Mouse (Mus musculus): ENCODE results near the gene Dclk1.

Dclk1 gene

DNA sequence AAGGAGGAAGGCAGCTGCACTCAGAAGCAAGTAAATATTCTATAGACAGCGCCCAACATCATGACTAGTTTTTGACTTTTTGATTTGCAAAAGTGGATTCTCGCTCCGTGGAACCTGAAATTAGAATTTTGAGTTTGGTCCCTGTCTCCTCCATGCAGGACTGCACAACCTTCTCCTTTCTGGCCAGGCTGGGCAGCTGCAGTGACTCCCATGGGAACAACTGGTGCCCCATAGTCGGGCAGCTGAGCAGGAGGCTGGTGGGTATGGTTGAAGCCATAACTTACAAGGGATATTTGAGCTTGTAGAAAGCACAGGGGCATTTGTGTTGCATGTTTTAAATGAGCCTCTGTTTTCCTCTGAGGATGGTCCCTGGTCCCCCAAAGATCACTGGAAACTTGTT, 88.3 kb downstream of the Dclk1 start:
- in situ Hi-C loops (cut with MboI; ENCODE audit: unreplicated experiment in 2 of 2) = no loop called here

DNA sequence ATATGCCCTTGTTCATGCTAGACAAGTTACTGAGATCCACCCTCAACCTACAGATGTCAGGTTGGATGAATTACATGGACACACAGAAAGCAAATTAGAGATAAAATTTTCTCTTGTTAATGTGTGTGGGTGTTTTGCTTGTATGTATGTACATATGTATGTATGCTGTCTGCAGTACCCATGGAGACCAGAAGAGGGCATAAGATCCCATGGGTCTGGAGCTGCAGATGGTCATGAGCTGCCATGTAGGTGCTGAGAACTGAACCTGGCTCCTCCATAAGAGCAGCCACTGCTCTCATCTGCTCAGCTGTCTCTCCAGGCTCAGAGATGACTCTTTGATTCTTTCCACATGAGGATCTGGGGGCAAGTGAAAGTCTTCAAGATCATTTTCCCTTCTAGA, 89.5 kb downstream of the Dclk1 start:
- in situ Hi-C loops (cut with MboI; ENCODE audit: unreplicated experiment in 2 of 2) = no loop called here

DNA sequence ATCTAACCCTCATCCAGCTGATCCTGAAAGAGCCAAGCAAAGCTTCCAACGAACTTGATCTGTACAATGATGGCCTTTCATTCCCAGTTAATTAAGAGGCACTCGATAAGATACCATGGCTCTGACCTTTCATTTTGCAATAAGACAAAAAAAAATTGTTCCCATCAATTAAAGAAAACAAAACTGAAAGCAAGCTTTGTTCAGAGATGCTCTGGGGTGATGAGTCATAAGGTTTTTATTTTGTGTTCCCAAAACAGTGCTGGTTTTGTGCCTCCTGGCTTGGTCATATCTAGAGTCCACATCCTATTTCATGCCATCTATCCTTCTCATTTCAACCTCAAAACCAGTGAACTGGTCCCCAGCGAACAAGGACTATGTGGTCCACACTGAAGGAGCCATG, 91.3 kb downstream of the Dclk1 start:
- in situ Hi-C loops (cut with MboI; ENCODE audit: unreplicated experiment in 2 of 2) = no loop called here

DNA sequence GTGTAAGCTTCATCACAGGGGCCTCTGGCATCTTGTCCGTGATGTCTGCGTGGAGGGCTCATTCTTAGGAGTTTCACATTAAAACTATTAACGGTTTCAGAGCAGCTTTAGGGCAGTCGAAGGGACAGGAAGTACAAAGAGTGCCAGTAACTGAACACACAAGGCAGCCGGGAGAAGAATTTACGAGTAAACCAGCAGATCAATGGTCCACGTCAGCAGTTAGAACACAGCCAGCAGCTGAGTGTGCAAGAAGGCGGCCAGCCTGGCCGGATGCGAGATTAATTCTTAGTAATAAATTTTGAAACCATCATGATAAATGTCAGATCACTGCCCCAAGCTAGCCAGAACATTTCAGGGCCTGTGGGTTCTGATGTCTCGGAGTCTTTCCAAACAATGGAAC, 94.7 kb downstream of the Dclk1 start:
- in situ Hi-C loops (cut with MboI; ENCODE audit: unreplicated experiment in 2 of 2) = no loop called here

DNA sequence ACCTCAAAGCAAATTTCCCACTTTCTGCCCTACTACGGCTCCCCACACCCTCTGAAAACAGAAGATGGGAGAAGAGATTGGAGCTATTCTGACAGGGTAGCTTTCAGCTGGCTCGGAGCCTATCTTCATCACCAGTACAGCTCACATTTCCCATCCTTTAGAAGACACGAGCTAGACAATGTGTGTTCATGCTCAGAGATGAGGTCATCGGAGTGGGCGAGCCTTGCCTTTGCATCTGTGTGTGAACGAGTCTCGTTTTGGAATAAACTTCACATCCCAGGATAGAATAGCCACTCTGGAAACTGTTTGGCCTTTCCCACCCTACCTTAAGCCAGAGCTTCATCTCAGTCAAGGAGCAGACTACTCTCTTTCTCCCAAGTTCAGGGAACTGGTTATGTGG, 95.5 kb downstream of the Dclk1 start:
- in situ Hi-C loops (cut with MboI; ENCODE audit: unreplicated experiment in 2 of 2) = no loop called here

DNA sequence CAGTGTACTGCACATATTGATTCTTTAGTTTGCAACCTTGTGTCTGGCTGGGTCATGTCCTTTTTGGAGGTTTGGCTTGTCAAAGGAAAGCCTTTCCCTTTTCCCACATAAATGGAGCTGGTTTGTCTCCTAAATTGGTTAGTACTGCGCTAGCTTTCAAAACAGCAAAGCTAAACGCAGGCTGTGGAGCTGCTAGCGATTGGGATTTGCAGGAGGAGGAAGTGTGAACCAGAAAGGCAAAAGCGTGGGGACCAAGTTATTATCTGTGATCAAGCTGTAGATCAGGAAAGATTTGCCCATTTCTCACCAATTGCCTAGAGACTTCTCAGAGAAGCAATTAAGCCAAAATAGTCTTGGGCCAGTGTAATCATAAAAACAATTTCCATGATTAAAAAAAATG, 100.3 kb downstream of the Dclk1 start:
- in situ Hi-C loops (cut with MboI; ENCODE audit: unreplicated experiment in 2 of 2) = no loop called here

DNA sequence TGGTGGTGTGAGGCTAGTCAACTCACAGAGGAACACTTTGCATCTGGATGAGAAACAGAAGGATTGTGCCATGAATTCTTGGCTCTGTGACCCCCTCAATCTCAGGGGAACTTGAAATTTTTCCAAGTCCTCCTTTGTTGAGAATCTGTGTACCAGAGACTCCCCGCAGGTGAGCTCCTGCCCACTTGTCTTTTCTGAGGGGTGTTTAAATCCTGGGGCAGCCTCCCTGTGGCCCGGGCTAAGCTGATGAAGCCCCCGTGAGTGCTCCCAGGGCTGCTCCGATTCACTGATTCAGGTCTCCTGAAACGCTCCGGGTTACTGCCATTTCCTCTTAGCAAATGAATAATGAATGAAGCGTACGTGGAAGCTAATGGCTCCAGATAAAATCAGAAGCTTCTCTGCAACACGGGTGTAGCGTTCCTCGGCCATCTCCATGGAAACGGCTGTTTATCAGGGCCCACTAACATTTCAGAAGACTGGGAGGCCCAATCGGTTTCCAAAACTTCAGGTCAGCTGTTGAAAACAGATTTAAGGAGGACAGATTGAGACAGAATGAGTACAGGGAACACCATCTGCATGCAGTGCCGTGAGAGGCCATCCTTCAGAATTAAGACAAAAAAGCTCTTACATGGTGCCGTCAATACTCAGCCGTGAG, 105.3 kb downstream of the Dclk1 start:
- in situ Hi-C loops (cut with MboI; ENCODE audit: unreplicated experiment in 2 of 2) = no loop called here

DNA sequence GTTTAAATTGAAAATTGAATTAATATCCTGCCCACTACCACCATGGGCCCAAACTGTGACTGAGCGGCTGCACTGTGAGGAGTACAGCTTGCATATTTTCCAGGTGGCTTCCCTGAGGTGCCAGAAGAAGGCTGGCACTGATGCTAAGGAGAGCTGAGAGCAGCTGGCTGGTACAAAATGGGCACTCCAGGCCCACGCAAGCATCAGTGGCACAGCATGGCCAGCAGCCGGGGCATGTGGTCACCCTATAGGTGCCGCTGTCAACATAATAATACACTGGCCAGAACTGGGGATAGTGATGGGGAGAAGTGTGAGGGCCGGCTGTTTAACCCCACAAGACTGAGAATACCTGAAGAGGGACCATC, 105.8 kb downstream of the Dclk1 start:
- in situ Hi-C loops (cut with MboI; ENCODE audit: unreplicated experiment in 2 of 2) = no loop called here

DNA sequence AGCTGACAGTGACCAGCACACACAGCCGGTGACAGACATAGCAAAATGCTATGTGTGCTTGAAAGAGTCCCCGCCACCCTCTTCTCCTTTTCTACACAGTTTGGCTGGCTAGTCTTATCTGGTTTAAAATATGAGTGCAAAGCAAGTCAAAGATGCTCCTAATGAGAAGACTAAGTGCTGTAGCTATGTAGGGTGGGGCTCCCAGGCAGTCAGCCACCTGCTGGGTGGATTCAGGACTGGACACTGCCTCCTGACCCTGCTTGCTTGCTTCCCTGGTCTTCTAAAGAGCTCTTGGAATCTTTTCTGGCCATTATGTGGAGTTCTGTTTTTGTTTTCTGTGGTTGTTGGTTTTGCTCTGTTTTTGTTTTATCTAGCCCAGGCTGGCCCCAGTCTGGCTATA, 108.0 kb downstream of the Dclk1 start:
- in situ Hi-C loops (cut with MboI; ENCODE audit: unreplicated experiment in 2 of 2) = loop anchor here (10.0 to 25.0 kb wide), 2 partner anchors 275 to 288 kb away; partner anchors contain the start of gene Ccna1 (in 1 of the 2)

DNA sequence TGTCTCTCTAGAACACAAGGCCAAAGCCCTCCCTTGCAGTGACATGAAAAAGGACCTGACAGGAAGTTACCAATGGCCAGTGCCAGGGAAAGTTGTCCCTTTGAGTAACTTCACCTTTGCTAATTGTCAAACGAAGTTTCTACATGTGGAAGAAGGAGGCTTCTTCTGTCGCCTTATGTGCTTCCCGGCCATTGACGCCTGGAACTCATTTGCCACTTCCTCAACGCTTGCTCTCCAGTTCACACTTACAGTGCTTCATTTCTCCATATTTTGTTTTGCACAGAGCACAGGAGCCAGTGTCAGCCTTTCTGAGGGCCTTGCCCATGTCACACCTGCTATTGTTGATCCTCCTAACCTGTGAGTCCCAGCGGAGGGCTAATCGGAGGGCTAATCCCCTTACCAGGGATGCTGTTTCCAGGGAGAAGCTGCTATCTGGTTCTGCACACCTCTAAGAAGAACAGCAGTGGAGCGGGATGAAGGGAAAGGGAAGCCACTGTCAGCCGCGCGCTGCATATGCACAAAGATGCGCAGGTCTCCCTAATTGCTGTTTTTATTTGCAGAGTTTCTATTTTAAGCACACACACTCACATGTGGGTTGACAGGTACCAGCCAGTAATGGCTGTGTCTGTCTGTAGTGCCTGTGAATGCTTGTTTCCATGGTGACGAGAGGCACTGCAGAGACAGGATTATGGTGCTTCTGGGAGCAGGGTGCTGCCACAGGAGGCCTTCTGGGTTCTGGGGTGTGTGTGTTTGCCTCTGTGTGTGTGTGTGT, 109.3 kb downstream of the Dclk1 start:
- in situ Hi-C loops (cut with MboI; ENCODE audit: unreplicated experiment in 2 of 2) = loop anchor here (10.0 to 25.0 kb wide), 2 partner anchors 277 to 289 kb away; partner anchors contain the start of gene Ccna1 (in 1 of the 2)

DNA sequence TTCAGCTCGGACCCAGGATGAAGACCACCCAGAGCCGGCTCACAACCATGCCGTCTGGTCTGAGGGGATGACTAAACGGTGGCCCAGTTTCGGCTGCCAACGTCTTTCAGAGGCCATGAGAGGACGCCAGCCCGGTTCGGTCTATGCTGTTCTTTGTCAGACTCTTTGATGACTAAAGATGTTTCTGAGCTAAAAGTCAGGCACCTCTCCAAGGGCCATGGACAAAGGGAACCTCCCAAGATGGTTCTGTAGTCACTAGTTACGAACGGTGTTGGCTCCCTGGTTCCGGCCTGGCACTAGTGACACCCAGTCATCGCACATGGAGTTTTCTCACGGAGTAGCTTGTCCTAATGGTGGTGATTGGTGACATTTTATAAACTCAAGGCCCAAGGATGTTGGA, 110.4 kb downstream of the Dclk1 start:
- in situ Hi-C loops (cut with MboI; ENCODE audit: unreplicated experiment in 2 of 2) = loop anchor here (10.0 to 25.0 kb wide), 2 partner anchors 278 to 290 kb away; partner anchors contain the start of gene Ccna1 (in 1 of the 2)

DNA sequence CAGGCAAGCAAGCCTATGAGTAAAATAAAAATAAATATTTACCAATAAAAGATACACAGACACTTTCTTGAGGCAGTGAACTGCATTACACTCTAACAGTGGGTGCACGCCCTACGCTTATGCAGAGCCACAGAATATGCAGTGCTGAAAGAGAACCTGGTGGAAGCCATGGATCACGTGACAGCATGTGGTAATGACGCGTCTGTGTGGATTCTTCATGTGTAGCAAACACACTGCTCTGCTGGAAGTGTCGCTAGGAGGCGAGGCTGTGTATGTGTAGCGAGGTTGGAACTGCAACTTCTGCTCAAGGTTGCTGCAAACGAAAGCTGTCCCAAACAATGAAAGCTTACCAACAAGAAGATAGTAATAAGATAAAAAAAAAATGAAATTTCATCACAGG, 111.0 kb downstream of the Dclk1 start:
- in situ Hi-C loops (cut with MboI; ENCODE audit: unreplicated experiment in 2 of 2) = loop anchor here (10.0 to 25.0 kb wide), 2 partner anchors 278 to 291 kb away; partner anchors contain the start of gene Ccna1 (in 1 of the 2)

DNA sequence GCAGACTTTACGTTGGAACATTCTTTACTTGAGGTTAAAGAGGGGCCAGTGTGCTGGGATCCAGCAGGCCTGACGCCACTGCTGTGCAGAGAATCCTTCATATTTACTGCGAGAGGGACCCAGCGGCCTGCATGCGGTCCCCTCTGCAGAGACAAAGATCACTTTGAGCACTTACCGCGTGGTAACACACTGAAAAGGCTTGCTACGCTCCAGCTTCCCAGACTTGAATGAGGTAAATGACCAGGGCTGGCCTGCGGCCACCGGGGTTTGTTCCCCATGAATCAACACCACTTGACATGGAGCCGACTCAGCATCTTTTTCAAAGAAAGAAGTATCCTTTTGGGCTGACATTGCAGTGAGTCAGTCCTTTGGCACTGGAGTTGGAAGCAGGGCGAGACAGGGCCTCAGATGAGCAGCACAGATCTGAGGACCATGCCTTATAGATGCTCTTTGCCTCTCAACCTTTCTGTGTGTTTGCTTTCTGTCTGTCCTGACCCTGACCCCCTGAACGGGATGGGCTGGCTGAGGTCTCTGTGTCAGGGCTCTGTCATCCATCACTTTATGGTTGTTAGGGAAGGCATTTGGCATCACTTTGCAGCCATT, 111.8 kb downstream of the Dclk1 start:
- in situ Hi-C loops (cut with MboI; ENCODE audit: unreplicated experiment in 2 of 2) = loop anchor here (10.0 to 25.0 kb wide), 2 partner anchors 279 to 292 kb away; partner anchors contain the start of gene Ccna1 (in 1 of the 2)

DNA sequence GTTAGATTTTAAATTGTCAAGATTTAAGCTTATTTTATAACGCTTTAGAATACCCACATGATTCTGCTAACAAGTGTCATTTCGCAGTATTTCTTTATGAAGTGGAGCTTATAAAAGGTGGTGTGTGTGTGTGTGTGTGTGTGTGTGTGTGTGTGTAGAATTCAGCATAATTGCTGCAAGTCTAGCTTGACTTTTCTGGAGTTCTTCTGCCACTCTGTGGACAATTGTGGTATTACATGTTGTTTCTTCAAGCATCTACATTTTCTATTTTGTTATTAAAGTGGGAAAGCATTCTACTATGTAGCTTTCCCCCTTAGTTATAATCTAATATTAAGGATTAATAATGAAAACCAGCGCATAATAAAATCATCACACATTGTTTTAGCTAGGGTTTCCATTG, 112.6 kb downstream of the Dclk1 start:
- in situ Hi-C loops (cut with MboI; ENCODE audit: unreplicated experiment in 2 of 2) = loop anchor here (10.0 to 25.0 kb wide), 2 partner anchors 280 to 292 kb away; partner anchors contain the start of gene Ccna1 (in 1 of the 2)

DNA sequence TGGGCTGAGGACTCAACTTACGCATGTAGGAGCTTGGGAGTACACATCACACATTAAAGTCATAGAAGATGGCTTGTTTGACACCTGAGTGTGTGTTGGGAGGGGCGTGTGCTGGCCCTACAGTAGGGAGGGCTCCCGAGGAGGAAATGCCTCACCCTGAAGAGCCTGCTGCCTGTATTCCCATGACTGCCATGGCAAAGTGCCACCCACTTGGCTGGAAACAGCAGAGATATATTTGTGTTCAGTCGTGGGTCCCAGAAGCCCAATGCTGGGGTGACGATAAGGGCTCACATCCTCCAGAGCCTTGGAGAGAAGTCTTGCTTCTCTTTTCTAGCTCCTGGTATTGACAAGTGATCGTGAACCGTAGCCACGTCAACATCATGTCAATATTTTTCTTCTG, 116.3 kb downstream of the Dclk1 start:
- in situ Hi-C loops (cut with MboI; ENCODE audit: unreplicated experiment in 2 of 2) = loop anchor here (10.0 to 25.0 kb wide), 2 partner anchors 284 to 296 kb away; partner anchors contain the start of gene Ccna1 (in 1 of the 2)

DNA sequence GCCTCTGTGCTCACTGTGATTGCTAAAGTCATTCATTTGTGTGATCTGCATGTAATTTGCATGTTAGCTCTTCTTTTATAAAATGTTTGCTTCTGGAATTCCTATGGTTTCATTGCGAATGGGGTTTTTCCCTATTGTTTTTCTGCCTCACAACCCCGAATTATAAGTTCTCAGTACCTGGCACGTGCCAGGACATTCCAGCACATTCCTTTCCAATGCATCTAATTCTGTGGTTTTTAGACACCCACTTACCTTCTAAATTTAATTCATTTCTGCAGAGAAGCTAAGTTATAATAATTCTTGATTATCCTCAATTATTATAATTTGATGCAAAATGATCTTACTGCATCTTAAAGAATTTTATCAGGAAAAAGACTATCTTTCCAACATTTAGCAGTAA, 118.7 kb downstream of the Dclk1 start:
- in situ Hi-C loops (cut with MboI; ENCODE audit: unreplicated experiment in 2 of 2) = loop anchor here in 1 of 2 experiments (25.0 kb wide), 1 partner anchor 299 kb away; the partner anchor contains the start of gene Ccna1

DNA sequence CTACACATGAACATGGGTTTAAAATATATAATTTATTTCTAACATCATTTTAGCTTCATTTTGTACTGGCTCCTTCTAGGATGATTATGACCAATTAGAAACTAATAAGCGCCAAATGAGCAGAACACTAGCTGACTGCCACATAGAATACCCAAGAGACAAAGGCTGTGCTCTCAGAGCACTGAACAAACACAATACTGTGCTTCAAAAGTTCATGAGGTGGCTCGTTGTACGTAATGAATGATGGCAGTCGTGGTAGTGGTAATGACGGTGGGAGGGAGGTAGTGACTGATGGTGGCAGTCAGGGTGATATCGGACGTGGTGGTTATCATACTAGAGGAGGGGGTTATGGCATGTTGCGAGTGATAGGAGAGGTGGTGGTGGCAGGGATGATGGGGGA, 125.0 kb downstream of the Dclk1 start:
- in situ Hi-C loops (cut with MboI; ENCODE audit: unreplicated experiment in 2 of 2) = loop anchor here in 1 of 2 experiments (25.0 kb wide), 1 partner anchor 305 kb away; the partner anchor contains the start of gene Ccna1

DNA sequence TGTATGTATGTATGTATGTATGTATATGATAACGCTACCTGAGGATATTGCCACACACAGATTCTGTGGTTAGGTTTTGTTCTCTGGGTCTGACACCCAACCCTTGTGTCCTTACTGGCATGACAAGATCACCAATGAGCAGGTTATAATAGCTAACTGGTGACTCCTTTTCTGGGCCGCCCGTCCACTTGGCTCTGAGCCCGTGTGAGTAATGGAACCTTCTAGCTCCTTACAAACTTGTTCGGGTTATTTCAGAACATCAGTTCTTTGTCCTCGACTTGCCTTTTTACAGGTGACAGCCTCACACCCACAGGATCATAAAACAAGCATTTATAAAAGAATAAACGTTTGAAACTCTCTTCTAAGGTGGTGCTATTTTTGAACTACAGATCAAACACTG, 127.0 kb downstream of the Dclk1 start:
- in situ Hi-C loops (cut with MboI; ENCODE audit: unreplicated experiment in 2 of 2) = loop anchor here in 1 of 2 experiments (25.0 kb wide), 1 partner anchor 307 kb away; the partner anchor contains the start of gene Ccna1

DNA sequence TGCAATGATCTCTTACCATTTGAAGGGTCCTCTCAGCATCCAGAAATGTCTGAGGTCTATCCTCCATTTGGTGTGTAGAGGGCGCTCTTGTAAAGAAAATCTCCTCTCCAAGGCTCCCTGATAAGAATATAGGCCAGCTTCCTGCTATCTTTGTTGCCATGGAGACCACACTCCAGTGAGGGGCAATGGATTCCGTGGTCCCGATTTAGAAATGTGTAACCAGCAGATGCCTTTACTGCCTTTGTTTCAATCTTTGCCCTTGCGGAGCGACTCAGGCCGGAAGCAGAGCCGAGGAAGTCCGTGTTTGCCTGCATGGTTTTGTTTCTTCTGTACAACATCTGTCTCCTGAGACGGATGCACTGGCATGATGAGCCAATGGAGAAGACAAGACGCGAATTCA, 131.5 kb downstream of the Dclk1 start:
- in situ Hi-C loops (cut with MboI; ENCODE audit: unreplicated experiment in 2 of 2) = loop anchor here in 1 of 2 experiments (25.0 kb wide), 1 partner anchor 311 kb away; the partner anchor contains the start of gene Ccna1

DNA sequence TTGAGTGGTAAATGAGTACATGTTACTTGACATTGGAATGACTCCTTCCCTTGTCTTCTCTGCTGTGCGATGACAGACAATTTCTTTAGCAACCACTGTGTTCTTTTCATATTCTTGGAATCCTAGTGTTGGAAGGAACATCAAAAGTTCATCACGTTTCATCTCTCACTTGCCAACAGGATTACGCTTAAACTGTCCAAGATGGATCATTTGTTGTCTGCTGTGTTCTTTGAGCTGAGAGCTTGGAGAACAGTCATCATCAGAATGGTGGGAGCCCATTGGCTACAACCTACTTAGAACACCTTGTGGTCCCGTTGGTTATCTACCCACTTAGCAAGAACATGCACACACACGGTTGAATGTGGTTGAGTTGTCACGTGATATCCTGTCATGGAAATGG, 136.4 kb downstream of the Dclk1 start:
- in situ Hi-C loops (cut with MboI; ENCODE audit: unreplicated experiment in 2 of 2) = no loop called here

DNA sequence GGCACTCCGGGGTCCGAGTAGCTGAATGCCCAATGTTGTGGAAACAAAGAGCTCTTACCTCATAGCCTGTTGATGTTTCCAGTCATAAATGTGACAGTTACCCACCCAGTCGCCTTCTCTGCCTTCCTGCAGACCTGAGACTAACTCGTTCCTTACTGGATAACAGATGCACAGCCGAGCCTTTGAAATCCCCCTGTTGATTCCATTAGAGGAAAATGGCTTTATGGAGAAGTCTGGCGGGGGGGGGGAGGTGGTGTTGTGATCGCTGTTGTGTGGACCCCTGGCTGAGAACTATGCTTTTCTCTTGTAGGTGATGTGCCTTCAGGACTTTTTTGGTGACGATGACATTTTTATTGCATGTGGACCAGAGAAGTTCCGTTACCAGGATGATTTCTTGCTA, 138.3 kb downstream of the Dclk1 start:
- in situ Hi-C loops (cut with MboI; ENCODE audit: unreplicated experiment in 2 of 2) = no loop called here

Measured in v-Abl transformed pro-B cells (cell line).